Mouse (Mus musculus): ENCODE measurements around the gene Ppa2. TPM values are rescaled to one million over a fixed set of nuclear protein-coding genes. Genes with fewer than 3 reads are reported as not detected.

Ppa2 gene
- polyA plus RNA-seq, 1 experiment from 2014 or later: 118 TPM

- Histone ChIP-seq H3K4me2 (no peak overlapping the region), H3K9ac (no peak overlapping the region), H3K4me3 (no peak overlapping the region), H3K4me1 (no peaks in the 10 kb centered on the region), H3K27ac (no peak overlapping the region), H3K36me3 (no peaks in the 10 kb centered on the region), H3K27me3 (no peaks in the 10 kb centered on the region), H3K9me3 (no peaks in the 10 kb centered on the region)
- WGBS: 85% methylated on average over 5 of the region's 5 CpGs
- ATAC-seq (ENCODE audit: borderline replicate concordance, extremely low read depth, low FRiP score, low TSS enrichment): no peak
Observed at GRCm38 (mm10) chr3:133406248-133406647, 96.3 kb downstream of the Ppa2 start.

DNA sequence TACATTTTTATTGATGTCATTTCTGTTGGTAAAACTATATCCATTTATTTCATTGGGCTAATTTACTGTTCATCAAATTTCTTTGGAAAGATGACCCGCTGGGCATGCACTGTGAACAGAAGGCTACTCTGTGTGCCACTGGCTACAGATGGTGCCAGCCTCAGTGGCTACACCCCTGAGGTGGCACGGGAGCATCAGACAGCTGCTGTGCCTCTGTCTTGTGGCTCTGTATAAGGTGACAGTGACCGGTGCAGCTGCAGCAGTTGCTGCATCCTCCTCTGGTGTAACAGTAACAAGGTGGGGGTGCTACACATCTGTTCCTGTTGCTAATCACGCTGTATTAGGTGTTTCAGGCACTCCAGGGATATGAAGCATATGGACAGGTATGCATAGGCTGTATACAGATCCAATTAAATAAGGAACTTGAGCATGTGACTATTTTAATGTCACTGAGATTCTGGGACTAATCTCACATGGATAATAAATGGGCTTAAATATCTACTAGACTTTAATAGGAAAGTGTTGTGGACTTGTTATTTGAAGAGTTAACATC is 101.3 kb downstream of the Ppa2 start:
- H3K4me1 ChIP-seq: no peaks in the 10 kb centered on the region
- H3K4me3 ChIP-seq: no peak overlapping the region
- H3K27me3 ChIP-seq: no peaks in the 10 kb centered on the region
- H3K27ac ChIP-seq: no peak overlapping the region
- H3K36me3 ChIP-seq: no peaks in the 10 kb centered on the region
- ATAC-seq (ENCODE audit: borderline replicate concordance, extremely low read depth, low FRiP score, low TSS enrichment): no peak
- no peaks in the 10 kb centered on the region for H3K9me3 ChIP-seq
- H3K9ac ChIP-seq: no peak overlapping the region
- 69% methylated on average over 4 of the region's 4 CpGs for WGBS
- H3K4me2 ChIP-seq: no peak overlapping the region

GRCm38 (mm10) chr3:133411768-133412167 is 101.9 kb downstream of the Ppa2 start:
- WGBS: 85% methylated on average over 8 of the region's 8 CpGs
- H3K9me3 ChIP-seq: no peaks in the 10 kb centered on the region

DNA sequence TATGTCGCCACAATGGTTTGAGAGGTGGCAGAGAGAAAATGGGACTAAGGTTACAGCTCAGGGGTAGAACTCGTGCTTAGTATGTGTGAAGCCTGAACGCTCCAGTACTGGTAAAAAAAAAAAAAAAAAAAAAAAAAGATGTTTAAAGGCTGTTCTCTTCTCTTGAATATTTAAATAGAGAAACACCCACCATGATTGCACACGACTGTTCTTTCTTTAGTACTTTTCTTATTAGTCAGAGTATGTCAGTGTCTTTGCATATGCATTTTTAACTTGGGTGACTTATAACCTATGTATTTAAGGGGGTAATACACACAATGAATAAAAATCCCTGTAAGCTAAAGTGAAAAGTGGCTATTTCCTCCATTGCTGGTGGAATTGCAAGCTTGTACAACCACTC is 104.8 kb downstream of the Ppa2 start:
- H3K4me1 ChIP-seq: no peaks in the 10 kb centered on the region
- H3K27me3 ChIP-seq: no peaks in the 10 kb centered on the region
- no peaks in the 10 kb centered on the region for H3K36me3 ChIP-seq
- H3K9ac ChIP-seq: no peak overlapping the region
- no peaks in the 10 kb centered on the region for H3K9me3 ChIP-seq
- no peak for ATAC-seq (ENCODE audit: borderline replicate concordance, extremely low read depth, low FRiP score, low TSS enrichment)
- H3K4me3 ChIP-seq: no peak overlapping the region
- 80% methylated on average over 4 of the region's 4 CpGs for WGBS
- no peak overlapping the region for H3K4me2 ChIP-seq
- H3K27ac ChIP-seq: no peak overlapping the region

More at GRCm38 (mm10) chr3:133411768-133412167, 101.9 kb downstream of the Ppa2 start:
- no peak overlapping the region for H3K27ac ChIP-seq
- no peak overlapping the region for H3K9ac ChIP-seq
- no peak overlapping the region for H3K4me3 ChIP-seq
- H3K4me1 ChIP-seq: no peaks in the 10 kb centered on the region
- ATAC-seq (ENCODE audit: borderline replicate concordance, extremely low read depth, low FRiP score, low TSS enrichment): no peak
- no peaks in the 10 kb centered on the region for H3K36me3 ChIP-seq
- H3K4me2 ChIP-seq: no peak overlapping the region
- no peaks in the 10 kb centered on the region for H3K27me3 ChIP-seq

GRCm38 (mm10) chr3:133423073-133423472 is 113.2 kb downstream of the Ppa2 start:
- no peak overlapping the region for H3K9ac ChIP-seq
- H3K36me3 ChIP-seq: no peaks in the 10 kb centered on the region
- no peaks in the 10 kb centered on the region for H3K4me1 ChIP-seq
- H3K27ac ChIP-seq: no peak overlapping the region
- no peaks in the 10 kb centered on the region for H3K27me3 ChIP-seq
- H3K4me2 ChIP-seq: no peak overlapping the region
- no peak for ATAC-seq (ENCODE audit: borderline replicate concordance, extremely low read depth, low FRiP score, low TSS enrichment)
- no peaks in the 10 kb centered on the region for H3K9me3 ChIP-seq
- no peak overlapping the region for H3K4me3 ChIP-seq

Other genes with a start within 250 kb of the Ppa2 start
- gene Ints12, start 218.3 kb upstream of the Ppa2 start, polyA plus RNA-seq (2015; fragmentation: Nextera tagmentation; extraction: Ambion mirVana): 20.4 and 21.8 TPM in 2 replicates
- gene Gstcd, start 218.1 kb upstream of the Ppa2 start, polyA plus RNA-seq (2015; fragmentation: Nextera tagmentation; extraction: Ambion mirVana): 7.4 and 8.2 TPM in 2 replicates
- 1.1 and 1.4 TPM in 2 replicates for gene Arhgef38, start 75.2 kb upstream of the Ppa2 start, polyA plus RNA-seq (2015; fragmentation: Nextera tagmentation; extraction: Ambion mirVana)
- gene Tet2, start 235.0 kb downstream of the Ppa2 start, polyA plus RNA-seq (2015; fragmentation: Nextera tagmentation; extraction: Ambion mirVana): 15.3 and 17.8 TPM in 2 replicates